Mouse (Mus musculus) liver, embryonic 18 days (tissue): Measurements from ENCODE around the gene Vdac1. TPM values are rescaled to one million over a fixed set of nuclear protein-coding genes. Genes with fewer than 3 reads are reported as not detected.

Source experiments
- polyA plus RNA-seq: library from polyadenylated mRNA; depleted of rRNA; stranded (reverse); fragments of >200 nt; gene quantifications from 2 replicates; pipeline ENCODE4 v1.2.3, GENCODE M21; 2012; rRNA removed

The Vdac1 gene
- 69.0 and 70.0 TPM in 2 replicates for polyA plus RNA-seq

GRCm38 (mm10) chr11:52360471-52361277, at the start of gene Vdac1:
Vdac1 (plus strand) TSS chr11:52360860.

DNA sequence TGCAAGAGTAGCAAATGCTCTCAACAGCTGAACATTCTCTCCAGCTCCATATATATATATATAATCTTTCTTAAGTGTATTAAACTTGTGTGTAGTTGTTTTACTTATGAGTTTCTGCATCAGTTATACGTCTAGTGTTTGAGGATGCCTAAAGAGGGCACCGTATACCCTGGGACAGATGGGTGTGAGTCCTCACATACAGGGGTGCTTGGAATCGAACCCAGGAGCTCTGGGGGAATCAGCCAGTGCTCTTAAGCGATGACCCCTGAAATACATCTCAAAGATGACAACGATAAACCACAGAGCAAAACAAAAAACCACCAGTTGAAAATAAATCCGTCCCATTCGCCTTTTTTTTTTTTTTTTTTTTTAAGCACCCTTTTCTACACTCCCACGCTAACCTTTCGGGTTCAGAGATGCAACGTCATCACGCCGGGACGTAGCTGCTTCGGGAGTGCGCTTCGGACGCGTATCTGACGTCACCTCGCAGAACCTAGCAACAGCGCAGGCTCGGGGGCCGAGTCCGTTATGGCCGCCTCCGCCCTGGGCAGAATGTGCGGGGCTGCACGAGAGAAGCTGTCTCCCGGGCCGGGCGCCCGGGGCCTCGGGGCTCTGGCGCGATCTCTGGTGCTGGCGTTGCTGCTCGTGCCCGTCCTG, 35.4 kb downstream of the Vdac1 start, which contains the start of gene 9530068E07Rik:
TSS of gene 9530068E07Rik (plus strand) at position 489 of the 657 bp plus-strand sequence.

Other genes starting within 250 kb of the Vdac1 start
- not detected in 2 replicates for gene Olfr1373, start 215.3 kb upstream of the Vdac1 start, polyA plus RNA-seq
- gene Olfr1371, start 146.9 kb upstream of the Vdac1 start, polyA plus RNA-seq = not detected in 2 replicates
- gene Skp1a, start 128.9 kb upstream of the Vdac1 start, polyA plus RNA-seq = 54.1 and 59.6 TPM in 2 replicates
- gene Tcf7, start 77.8 kb upstream of the Vdac1 start, polyA plus RNA-seq = 1.4 TPM in 2 replicates
- 64.2 and 68.1 TPM in 2 replicates for gene 9530068E07Rik, start 35.6 kb downstream of the Vdac1 start, polyA plus RNA-seq